Comparison of ENCODE assay signal across 20 mouse cellular contexts in the genomic region with DNA sequence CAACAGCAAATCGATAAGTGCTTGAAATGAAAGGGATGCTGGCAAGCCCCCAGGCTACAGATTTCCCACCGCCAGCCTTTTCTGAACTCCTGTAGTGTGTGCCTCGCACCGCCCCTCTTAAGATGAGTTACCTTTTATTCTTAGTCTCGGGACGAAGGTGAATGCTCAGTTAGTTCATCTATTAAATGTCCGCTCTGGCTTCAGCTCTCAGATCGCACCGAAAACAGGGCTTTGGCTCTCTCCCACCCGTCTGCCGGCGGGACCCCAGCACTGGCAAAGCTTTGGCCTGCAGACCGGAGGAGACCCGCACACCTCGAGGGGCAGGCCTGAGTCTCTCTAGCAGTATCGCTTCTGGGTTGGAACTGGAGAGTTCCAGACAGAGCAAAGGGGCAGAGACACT. TPM values are rescaled to one million over a fixed set of nuclear protein-coding genes. Genes with fewer than 3 reads are reported as not detected.
A peak's percentile ranks its signal among the peaks of the same experiment; 100 is the strongest.
DNase-seq lines count a peak whose midpoint lies in the region; ATAC-seq and TF ChIP-seq lines count a peak whose summit lies in the region.
"Had no signal": no experiment of that assay in that cellular context is flagged by ENCODE, and none has a peak within 500 bp of the region (broad histone marks: within the 10 kb centered on the region; RNA-seq: fewer than 3 reads in every experiment).

No protein-coding gene starts in this region.

- peak overlapping the region; percentile 14 for H3K4me3 ChIP-seq in hindbrain, embryonic 10.5 days
- no peak overlapping the region for H3K4me3 ChIP-seq in hindbrain, postnatal 0 days (ENCODE audit: low read length)
- peak overlapping the region; percentile 21; the same call in 1 of the 2 replicates for H3K4me3 ChIP-seq in embryonic facial prominence, embryonic 15.5 days (replicated peaks)
- H3K4me3 ChIP-seq: neural tube, embryonic 13.5 days had no signal

- peaks cover 96% of the 10 kb centered on the region for H3K27me3 ChIP-seq in hindbrain, embryonic 10.5 days (ENCODE audit: insufficient read depth, poor library complexity, severe bottlenecking)
- peaks cover 49% of the 10 kb centered on the region for H3K27me3 ChIP-seq in hindbrain, postnatal 0 days (ENCODE audit: insufficient read depth, low read length)
- H3K27me3 ChIP-seq in embryonic facial prominence, embryonic 15.5 days = peaks cover 76% of the 10 kb centered on the region

- peak; percentile 41 for DNase-seq in hindbrain, embryonic 10.5 days (ENCODE audit: low spot score)
- DNase-seq in hindbrain, postnatal 0 days (ENCODE audit: low spot score) = no peak
- DNase-seq in right cerebral cortex, postnatal 25 days = peak; percentile 5
- no peak for DNase-seq in right cerebral cortex, adult 18-20 months
- no peak for DNase-seq in kidney, adult 9 months
- DNase-seq: cerebellum, adult 11-12 months; gastrocnemius, postnatal 25 days; heart, postnatal 10 days; kidney, adult 8-10 months; lung, adult 2 months; lung, postnatal 4 days; thymus, postnatal 4 days had no signal

- H3K27ac ChIP-seq in hindbrain, embryonic 10.5 days = no peak overlapping the region
- H3K27ac ChIP-seq in hindbrain, postnatal 0 days = no peak overlapping the region
- H3K27ac ChIP-seq in embryonic facial prominence, embryonic 15.5 days (replicated peaks) = no peak overlapping the region
- H3K27ac ChIP-seq: neural tube, embryonic 13.5 days had no signal

- H3K4me2 ChIP-seq in hindbrain, postnatal 0 days (ENCODE audit: low read depth, low read length) = no peak overlapping the region
- no peak overlapping the region; the same call in 1 of the 2 replicates for H3K4me2 ChIP-seq in embryonic facial prominence, embryonic 15.5 days (replicated peaks)
- H3K4me2 ChIP-seq: neural tube, embryonic 13.5 days had no signal

- no peak for ATAC-seq in hindbrain, postnatal 0 days
- no peak for ATAC-seq in embryonic facial prominence, embryonic 15.5 days (ENCODE audit: insufficient number of reproducible peaks, low FRiP score, low TSS enrichment, low read depth)
- ATAC-seq in activated CD4-positive, CD25-positive, alpha-beta regulatory T cell, adult 4 months = no peak
- ATAC-seq: hindbrain, embryonic 16.5 days had no signal

- H3K4me1 ChIP-seq in hindbrain, embryonic 10.5 days (replicated peaks) = peaks cover 27% of the 10 kb centered on the region
- H3K4me1 ChIP-seq in hindbrain, postnatal 0 days (ENCODE audit: insufficient read depth, low read length) = no peaks in the 10 kb centered on the region
- peaks cover 10% of the 10 kb centered on the region for H3K4me1 ChIP-seq in embryonic facial prominence, embryonic 15.5 days

- under 1% methylated on average over 16 of the region's 16 CpGs for WGBS in hindbrain, embryonic 10.5 days
- under 1% methylated on average over 16 of the region's 16 CpGs for WGBS in hindbrain, postnatal 0 days
- WGBS in embryonic facial prominence, embryonic 15.5 days = 6% methylated on average over 16 of the region's 16 CpGs

- H3K36me3 ChIP-seq in hindbrain, embryonic 10.5 days = no peaks in the 10 kb centered on the region
- no peaks in the 10 kb centered on the region for H3K36me3 ChIP-seq in hindbrain, postnatal 0 days (ENCODE audit: insufficient read depth, low read length)
- H3K36me3 ChIP-seq in embryonic facial prominence, embryonic 15.5 days = no peaks in the 10 kb centered on the region
- H3K36me3 ChIP-seq: G1E; neural tube, embryonic 13.5 days had no signal

- H3K9ac ChIP-seq in hindbrain, postnatal 0 days (replicated peaks; ENCODE audit: low read length) = no peak overlapping the region
- no peak overlapping the region for H3K9ac ChIP-seq in embryonic facial prominence, embryonic 15.5 days
- H3K9ac ChIP-seq: neural tube, embryonic 13.5 days had no signal

- no peaks in the 10 kb centered on the region for H3K9me3 ChIP-seq in hindbrain, embryonic 10.5 days
- H3K9me3 ChIP-seq in hindbrain, postnatal 0 days (ENCODE audit: low read length) = no peaks in the 10 kb centered on the region
- no peaks in the 10 kb centered on the region for H3K9me3 ChIP-seq in embryonic facial prominence, embryonic 15.5 days (replicated peaks)
- H3K9me3 ChIP-seq: neural tube, embryonic 13.5 days had no signal

- TF ChIP-seq CTCF in hindbrain, postnatal 0 days (IDR thresholded peaks at IDR 0.05; ENCODE audit: low read depth) = no peak

RNA-seq across cellular contexts. Expression of a gene that starts 4.6 kb away (rescaled TPM):
- polyA plus RNA-seq in hindbrain, embryonic 10.5 days (2016; fragmentation: Nextera tagmentation; extraction: Ambion mirVana) = 7.1 and 21.1 TPM in 2 replicates
- 0.61 and 2.4 TPM in 2 replicates for total RNA-seq in hindbrain, postnatal 0 days (2014; rRNA removed)
- polyA plus RNA-seq in hindbrain, postnatal 0 days (2015; fragmentation: Nextera tagmentation; extraction: Ambion mirVana) = 1.0 TPM in 2 replicates
- 82.5 and 88.3 TPM in 2 replicates for polyA plus RNA-seq in embryonic facial prominence, embryonic 15.5 days (2015; fragmentation: Nextera tagmentation; extraction: Ambion mirVana)
- polyA plus RNA-seq in activated CD4-positive, CD25-positive, alpha-beta regulatory T cell, adult 4 months (2017; shearing (Covaris generic)) = not detected
- total RNA-seq: layer of hippocampus, postnatal 10 days; left cerebral cortex, postnatal 14 days had no signal
- polyA plus RNA-seq: G1E; liver, adult 2 months had no signal

Comparison
In these comparisons a context has a peak if more than half of its experiments do, and no peak if none do; other contexts are left out.
1. DNase-seq: peak in hindbrain, embryonic 10.5 days (single experiment) and right cerebral cortex, postnatal 25 days (single experiment); none in hindbrain, postnatal 0 days (single experiment), right cerebral cortex, adult 18-20 months (single experiment) and kidney, adult 9 months (single experiment).